Mouse (Mus musculus) kidney, adult 2 months (tissue): ENCODE data around the gene Asb6.

Experiments
- CTCF ChIP-seq: fragments of 200-500 bp; conservative IDR thresholded peaks from 2 replicates; pipeline ENCODE4 v1.5.1; 2011; ENCODE audit warnings: low read depth, mild to moderate bottlenecking, control low read depth, low read length, moderate library complexity, mixed read lengths; ENCODE audit not compliant: insufficient read depth, insufficient read length
- POLR2A ChIP-seq: fragments of 200-500 bp; IDR thresholded peaks from one replicate; pipeline ENCODE4 v1.6.1; 2011; ENCODE audit warnings: low read depth, low read length, control low read depth

DNA sequence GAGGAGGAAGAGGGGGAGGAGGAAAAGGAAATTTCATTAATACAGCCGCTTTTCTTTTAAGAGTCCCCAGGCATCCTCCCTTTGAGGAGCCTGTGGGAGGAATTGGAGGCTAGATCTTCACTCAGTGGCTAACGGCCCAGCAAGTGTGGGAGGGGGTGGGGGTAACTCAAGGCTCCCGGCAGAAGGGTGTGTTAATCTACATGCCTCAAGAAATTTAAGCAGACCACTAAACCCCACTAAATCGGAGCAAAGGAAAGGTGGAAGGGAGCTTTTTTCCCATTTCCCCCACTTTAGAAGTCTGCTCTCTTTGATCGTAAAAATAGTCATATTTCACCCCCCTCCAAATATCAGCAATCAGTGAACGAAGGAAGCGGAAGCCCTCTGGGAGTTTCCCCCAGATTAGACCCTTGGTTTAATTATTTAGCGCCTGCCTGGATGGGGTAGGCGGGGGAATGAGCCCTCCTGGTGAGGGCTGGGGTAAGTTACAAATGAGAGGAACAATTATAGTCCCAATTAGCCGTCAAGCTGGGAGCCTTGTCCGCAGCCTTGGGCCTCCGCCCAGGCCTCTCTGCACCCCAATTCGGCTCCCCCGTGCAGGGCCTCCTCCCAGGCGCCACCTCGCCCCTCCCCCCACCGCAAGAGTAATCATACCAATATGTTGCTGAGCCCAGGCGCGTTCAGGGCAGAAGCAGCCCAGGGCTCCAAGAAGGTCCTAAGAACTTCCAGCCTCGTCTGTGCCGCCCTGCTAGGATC lies 6.3 kb upstream of the Asb6 start:
- no peak for TF ChIP-seq CTCF
- no peak for TF ChIP-seq POLR2A
